Mouse (Mus musculus): ENCODE results near the gene Slc6a16.

Slc6a16 gene

DNA sequence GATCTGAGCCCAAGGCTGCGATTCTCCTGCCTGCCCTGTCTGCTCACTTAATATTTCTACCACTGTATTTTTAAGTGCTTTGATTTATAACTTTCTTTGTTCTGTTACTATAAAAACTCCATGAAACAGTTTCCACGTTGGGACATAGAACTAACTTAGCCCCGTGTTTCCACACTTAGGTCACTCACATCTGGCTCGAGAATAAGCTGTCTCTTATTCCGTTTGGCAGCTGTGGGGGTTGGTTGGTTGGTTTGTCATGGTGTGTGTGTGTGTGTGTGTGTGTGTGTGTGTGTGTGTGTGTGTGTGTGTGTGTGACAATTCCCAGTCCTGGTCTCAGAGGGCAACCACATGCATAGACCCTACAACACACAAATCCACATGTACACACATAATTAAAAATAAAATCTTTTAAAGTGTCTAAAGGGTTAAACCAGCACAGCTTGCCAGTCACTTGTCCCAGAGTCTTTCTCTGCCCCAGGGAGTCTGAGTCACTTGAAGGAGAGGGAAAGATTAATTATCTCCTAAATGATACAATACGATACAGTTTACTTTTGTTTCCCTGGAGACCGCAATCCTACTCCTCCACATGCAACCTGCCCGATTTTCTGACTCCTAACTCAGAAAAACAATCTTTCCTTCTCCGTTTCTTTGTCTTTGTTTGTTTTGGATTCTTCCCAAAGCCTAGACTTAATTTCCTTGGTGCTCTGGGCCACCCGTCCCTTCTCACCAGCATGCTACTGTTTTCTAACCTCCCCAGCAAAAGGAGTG is 72.0 kb downstream of the Slc6a16 start:
- no peak for DNase-seq (ENCODE audit: low spot score)

DNA sequence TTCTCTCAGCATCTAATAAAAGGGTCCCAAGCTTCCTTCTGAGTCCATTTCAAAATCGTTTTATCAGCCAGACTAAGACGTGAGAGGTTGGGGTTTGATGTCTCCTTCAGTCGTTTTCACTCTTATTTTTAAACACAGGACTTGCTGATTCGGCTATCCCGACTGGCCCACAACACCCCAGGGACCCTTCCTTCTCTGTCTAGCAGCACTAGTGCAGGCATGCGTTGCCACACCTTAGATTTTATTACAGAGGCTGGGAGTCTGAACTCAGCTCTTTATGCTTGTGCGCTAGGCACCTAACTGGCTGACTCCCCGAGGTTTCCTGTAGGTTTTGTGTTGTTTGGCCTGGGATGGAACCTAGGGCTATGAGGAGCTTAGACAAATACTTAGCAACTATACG is 72.6 kb downstream of the Slc6a16 start:
- no peak for DNase-seq (ENCODE audit: low spot score)

DNA sequence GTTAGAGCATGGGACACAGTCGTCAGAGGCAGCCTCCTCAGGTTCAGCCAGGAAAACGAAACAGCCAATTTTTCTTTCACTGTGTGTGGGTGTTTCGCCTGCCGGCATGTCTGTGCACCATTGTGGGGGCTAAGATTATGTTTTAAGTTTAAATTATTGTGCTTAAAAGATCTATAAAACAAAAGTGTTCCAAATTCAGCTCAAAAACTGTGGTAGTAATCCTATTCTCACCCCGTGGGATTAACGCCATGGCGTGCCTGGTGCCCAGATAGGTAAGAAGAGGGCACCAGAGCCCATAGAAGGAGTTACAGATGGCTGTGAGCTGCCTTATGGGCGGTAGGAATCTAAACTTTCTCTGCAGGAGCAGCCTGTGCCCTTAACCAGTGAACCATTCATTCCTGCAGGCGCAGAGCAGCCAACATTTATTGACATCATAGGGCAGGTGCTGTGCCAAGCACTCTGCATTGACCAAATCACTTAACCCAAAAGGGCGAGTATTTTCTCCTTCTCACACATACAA is 74.4 kb downstream of the Slc6a16 start:
- no peak for DNase-seq (ENCODE audit: low spot score)

DNA sequence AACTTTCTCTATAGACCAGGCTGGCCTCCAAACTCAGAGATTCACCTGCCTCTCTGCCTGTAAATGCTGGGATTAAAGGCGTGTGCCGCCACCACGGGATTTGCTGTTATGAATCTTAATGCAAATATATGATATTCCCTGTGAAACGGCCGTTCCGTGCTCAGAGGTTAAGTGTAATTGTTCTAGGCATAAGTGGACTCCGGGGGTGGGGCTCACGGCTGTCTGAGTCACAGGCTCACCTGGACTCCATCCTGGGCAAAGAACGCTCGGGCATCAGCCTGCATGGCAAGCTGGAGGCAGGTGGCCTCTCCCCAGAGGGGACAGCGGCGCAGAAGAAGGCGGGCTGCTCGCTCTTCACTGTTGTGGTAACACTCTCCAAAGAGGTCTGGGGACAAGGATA is 75.7 kb downstream of the Slc6a16 start:
- no peak for DNase-seq (ENCODE audit: low spot score)

DNA sequence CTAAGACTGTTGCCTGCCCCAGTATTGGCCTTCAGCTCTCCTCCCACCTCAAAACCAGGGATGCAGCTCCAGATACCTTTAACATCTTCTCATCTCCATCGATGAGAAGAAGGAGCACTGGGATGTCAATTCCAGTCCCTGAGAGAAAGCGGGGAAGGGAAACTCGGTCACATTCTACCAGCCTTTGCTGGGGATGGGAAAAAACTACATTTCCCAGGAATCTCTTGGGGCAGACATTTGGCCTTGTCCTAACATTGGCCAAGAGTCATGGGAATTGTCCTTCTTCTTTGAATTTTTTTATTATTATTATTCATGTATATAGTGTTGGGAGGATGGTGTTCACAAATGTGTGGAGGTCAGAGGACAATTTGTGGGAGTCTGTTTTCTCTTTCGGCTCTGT is 81.4 kb downstream of the Slc6a16 start:
- no peak for DNase-seq (ENCODE audit: low spot score)
